33 mouse cellular contexts compared by ENCODE assay signal in genomic region chr8:72267106-72267505, GRCm38 (mm10). TPM values are rescaled to one million over a fixed set of nuclear protein-coding genes. Genes with fewer than 3 reads are reported as not detected.
DNase-seq lines count a peak whose midpoint lies in the region; ATAC-seq and TF ChIP-seq lines count a peak whose summit lies in the region.
"Had no signal": no experiment of that assay in that cellular context is flagged by ENCODE, and none has a peak within 500 bp of the region (broad histone marks: within the 10 kb centered on the region; RNA-seq: fewer than 3 reads in every experiment).

No protein-coding gene starts in this region.

- H3K4me1 ChIP-seq in heart, adult 2 months (ENCODE audit: control insufficient read depth, insufficient read depth, low read length): peaks cover 27% of the 10 kb centered on the region
- peaks cover 13% of the 10 kb centered on the region for H3K4me1 ChIP-seq in heart, embryonic 12.5 days (replicated peaks)
- H3K4me1 ChIP-seq in kidney, embryonic 15.5 days: 0 out of 2 replicates have a peak, but pooled peaks cover 8% of the 10 kb centered on the region
- H3K4me1 ChIP-seq: embryonic facial prominence, embryonic 12.5 days; embryonic facial prominence, embryonic 15.5 days; hindbrain, embryonic 12.5 days; hindbrain, embryonic 15.5 days had no signal

- ATAC-seq in heart, embryonic 12.5 days (ENCODE audit: insufficient number of reproducible peaks, low FRiP score): no peak
- peak; percentile 63 for ATAC-seq in neutrophil, adult 5-6 weeks (ENCODE audit: extremely low read depth, insufficient number of reproducible peaks, low FRiP score, poor library complexity, severe bottlenecking)
- no peak for ATAC-seq in kidney, embryonic 15.5 days (replicated peaks; ENCODE audit: low FRiP score)
- ATAC-seq: activated CD4-positive, CD25-positive, alpha-beta regulatory T cell, adult 4 months; forebrain, embryonic 14.5 days; forebrain, postnatal 0 days had no signal

- 95% methylated on average over 8 of the region's 8 CpGs for WGBS in heart, adult 2 months
- 91% methylated on average over 8 of the region's 8 CpGs for WGBS in heart, embryonic 12.5 days
- 93% methylated on average over 8 of the region's 8 CpGs for WGBS in kidney, embryonic 15.5 days

- H3K4me2 ChIP-seq in heart, embryonic 12.5 days: no peak overlapping the region
- H3K4me2 ChIP-seq in kidney, embryonic 15.5 days: no peak overlapping the region
- H3K4me2 ChIP-seq: embryonic facial prominence, embryonic 12.5 days; embryonic facial prominence, embryonic 15.5 days; hindbrain, embryonic 12.5 days; hindbrain, embryonic 15.5 days had no signal

- H3K27me3 ChIP-seq in heart, adult 2 months (ENCODE audit: control insufficient read depth, insufficient read depth, low read length): no peaks in the 10 kb centered on the region
- no peaks in the 10 kb centered on the region for H3K27me3 ChIP-seq in heart, embryonic 12.5 days (replicated peaks)
- no peaks in the 10 kb centered on the region for H3K27me3 ChIP-seq in splenic B cell, adult 2 months (ENCODE audit: control insufficient read depth, insufficient read depth, low read length, poor library complexity, severe bottlenecking)
- H3K27me3 ChIP-seq in kidney, embryonic 15.5 days: no peaks in the 10 kb centered on the region
- H3K27me3 ChIP-seq: embryonic facial prominence, embryonic 12.5 days; embryonic facial prominence, embryonic 15.5 days; hindbrain, embryonic 15.5 days had no signal

- no peaks in the 10 kb centered on the region for H3K79me2 ChIP-seq in heart, adult 2 months (replicated peaks; ENCODE audit: control insufficient read depth, insufficient read depth, low read length)

- no peak for TF ChIP-seq EP300 in heart, adult 2 months (IDR thresholded peaks at IDR 0.05; ENCODE audit: insufficient read depth, low read depth, low read length)

- no peak for TF ChIP-seq CTCF in heart, adult 2 months (IDR thresholded peaks at IDR 0.05)

- peak overlapping the region; percentile 91 for H3K27ac ChIP-seq in heart, adult 2 months
- no peak overlapping the region for H3K27ac ChIP-seq in heart, embryonic 12.5 days (ENCODE audit: poor library complexity, severe bottlenecking)
- H3K27ac ChIP-seq in kidney, embryonic 15.5 days: no peak overlapping the region
- H3K27ac ChIP-seq: embryonic facial prominence, embryonic 12.5 days; embryonic facial prominence, embryonic 15.5 days; hindbrain, embryonic 12.5 days; hindbrain, embryonic 15.5 days had no signal

- intact Hi-C loops in heart, adult 2 months (cut with DNase I): no loop called here

- TF ChIP-seq POLR2A in heart, adult 2 months (IDR thresholded peaks at IDR 0.05; ENCODE audit: insufficient read depth, low read depth, low read length): no peak

- DNase-seq in heart, adult 2 months: no peak
- DNase-seq in B cell, adult 2 months: peak; percentile 86
- peak; percentile 92 for DNase-seq in splenic B cell, adult 2 months (ENCODE audit: low read depth, low spot score)
- DNase-seq in layer of hippocampus, adult 9-10 months (ENCODE audit: low spot score): no peak
- DNase-seq: adrenal gland, adult 8-10 months; adrenal gland, postnatal 25 days; cerebellum, adult 11 months; cerebellum, adult 2 months; cerebellum, adult 9-11 months; cerebellum, postnatal 25 days; forebrain, postnatal 0 days; gastrocnemius, postnatal 10 days had no signal

- peaks cover 3% of the 10 kb centered on the region; the same call in 1 of the 2 replicates for H3K36me3 ChIP-seq in heart, adult 2 months (ENCODE audit: control insufficient read depth, insufficient read depth, low read length)
- H3K36me3 ChIP-seq in heart, embryonic 12.5 days: no peaks in the 10 kb centered on the region
- no peaks in the 10 kb centered on the region for H3K36me3 ChIP-seq in splenic B cell, adult 2 months (ENCODE audit: control insufficient read depth, insufficient read depth, low read length, poor library complexity, severe bottlenecking)
- H3K36me3 ChIP-seq in kidney, embryonic 15.5 days: no peaks in the 10 kb centered on the region
- H3K36me3 ChIP-seq: embryonic facial prominence, embryonic 12.5 days; embryonic facial prominence, embryonic 15.5 days; heart, embryonic 10.5 days; hindbrain, embryonic 12.5 days; hindbrain, embryonic 15.5 days had no signal

- no peak overlapping the region for H3K4me3 ChIP-seq in heart, adult 2 months
- H3K4me3 ChIP-seq in heart, embryonic 12.5 days: no peak overlapping the region
- no peak overlapping the region for H3K4me3 ChIP-seq in kidney, embryonic 15.5 days (replicated peaks)
- H3K4me3 ChIP-seq: embryonic facial prominence, embryonic 12.5 days; embryonic facial prominence, embryonic 15.5 days; heart, embryonic 10.5 days; hindbrain, embryonic 12.5 days; hindbrain, embryonic 15.5 days had no signal

- no peaks in the 10 kb centered on the region for H3K9me3 ChIP-seq in heart, embryonic 12.5 days (replicated peaks)
- no peaks in the 10 kb centered on the region for H3K9me3 ChIP-seq in kidney, embryonic 15.5 days (replicated peaks)
- H3K9me3 ChIP-seq: embryonic facial prominence, embryonic 12.5 days; embryonic facial prominence, embryonic 15.5 days; heart, embryonic 10.5 days; hindbrain, embryonic 12.5 days; hindbrain, embryonic 15.5 days had no signal

- no peak overlapping the region for H3K9ac ChIP-seq in heart, adult 2 months (ENCODE audit: low read depth, low read length)
- H3K9ac ChIP-seq in heart, embryonic 12.5 days: no peak overlapping the region
- H3K9ac ChIP-seq in kidney, embryonic 15.5 days: no peak overlapping the region
- H3K9ac ChIP-seq: embryonic facial prominence, embryonic 12.5 days; embryonic facial prominence, embryonic 15.5 days; forebrain, postnatal 0 days; hindbrain, embryonic 12.5 days; hindbrain, embryonic 15.5 days had no signal

RNA-seq across cellular contexts. Expression of gene Ap1m1, which starts 27.3 kb away (rescaled TPM):
- 10 to 100 TPM; 44.6 to 48.8 TPM for total RNA-seq in heart, adult 2 months (2021)
- 74.3 and 77.0 TPM in 2 replicates for polyA plus RNA-seq in heart, adult 2 months (2012; rRNA removed)
- 112 and 113 TPM in 2 replicates for polyA plus RNA-seq in heart, embryonic 12.5 days (2016; fragmentation: Nextera tagmentation; extraction: Ambion mirVana)
- total RNA-seq in neutrophil, adult 5-6 weeks (2017): 156 and 166 TPM in 2 replicates
- polyA plus RNA-seq in kidney, embryonic 15.5 days (2015; fragmentation: Nextera tagmentation; extraction: Ambion mirVana): 123 and 138 TPM in 2 replicates

RNA-seq across cellular contexts. Expression of gene Gm10282, which starts 38.0 kb away (rescaled TPM):
- 1 to 10 TPM; 6.7 to 8.5 TPM for total RNA-seq in heart, adult 2 months (2021)
- 1.1 and 2.9 TPM in 2 replicates for polyA plus RNA-seq in heart, adult 2 months (2012; rRNA removed)
- polyA plus RNA-seq in heart, embryonic 12.5 days (2016; fragmentation: Nextera tagmentation; extraction: Ambion mirVana): 17.1 and 19.9 TPM in 2 replicates
- total RNA-seq in neutrophil, adult 5-6 weeks (2017): 5.0 and 9.7 TPM in 2 replicates
- 29.0 and 30.3 TPM in 2 replicates for polyA plus RNA-seq in kidney, embryonic 15.5 days (2015; fragmentation: Nextera tagmentation; extraction: Ambion mirVana)

RNA-seq across cellular contexts. Expression of gene Fam32a, which starts 47.6 kb away (rescaled TPM):
- total RNA-seq in heart, adult 2 months (2021): 10 to 100 TPM; 21.4 to 23.2 TPM
- polyA plus RNA-seq in heart, adult 2 months (2012; rRNA removed): 21.2 and 29.9 TPM in 2 replicates
- 43.9 and 44.7 TPM in 2 replicates for polyA plus RNA-seq in heart, embryonic 12.5 days (2016; fragmentation: Nextera tagmentation; extraction: Ambion mirVana)
- total RNA-seq in neutrophil, adult 5-6 weeks (2017): 259 and 282 TPM in 2 replicates
- polyA plus RNA-seq in kidney, embryonic 15.5 days (2015; fragmentation: Nextera tagmentation; extraction: Ambion mirVana): 73.0 and 74.0 TPM in 2 replicates

RNA-seq across cellular contexts. Expression of gene Klf2, which starts 51.7 kb away (rescaled TPM):
- total RNA-seq in heart, adult 2 months (2021): 10 to 100 TPM; 76.0 to 92.7 TPM
- polyA plus RNA-seq in heart, adult 2 months (2012; rRNA removed): 21.1 and 42.6 TPM in 2 replicates
- 28.1 and 31.6 TPM in 2 replicates for polyA plus RNA-seq in heart, embryonic 12.5 days (2016; fragmentation: Nextera tagmentation; extraction: Ambion mirVana)
- total RNA-seq in neutrophil, adult 5-6 weeks (2017): 428 and 461 TPM in 2 replicates
- polyA plus RNA-seq in kidney, embryonic 15.5 days (2015; fragmentation: Nextera tagmentation; extraction: Ambion mirVana): 12.6 and 14.0 TPM in 2 replicates

RNA-seq across cellular contexts. Expression of gene Gm11034, which starts 53.7 kb away (rescaled TPM):
- total RNA-seq in heart, adult 2 months (2021): not detected
- not detected in 2 replicates for polyA plus RNA-seq in heart, adult 2 months (2012; rRNA removed)
- polyA plus RNA-seq in heart, embryonic 12.5 days (2016; fragmentation: Nextera tagmentation; extraction: Ambion mirVana): not detected in 2 replicates
- total RNA-seq in neutrophil, adult 5-6 weeks (2017): not detected in 2 replicates
- polyA plus RNA-seq in kidney, embryonic 15.5 days (2015; fragmentation: Nextera tagmentation; extraction: Ambion mirVana): not detected in 2 replicates
- total RNA-seq: adrenal gland, adult 8-10 months; adrenal gland, postnatal 25 days; common myeloid progenitor, adult 5-6 weeks; ES-E14; forebrain, postnatal 0 days; gastrocnemius, postnatal 10 days; heart, adult 18-20 months; heart, postnatal 25 days; hematopoietic stem cell, adult 5-6 weeks had no signal
- polyA plus RNA-seq: activated CD4-positive, CD25-positive, alpha-beta regulatory T cell, adult 4 months; cerebellum, adult 2 months; embryonic facial prominence, embryonic 12.5 days; embryonic facial prominence, embryonic 15.5 days; forebrain, embryonic 11.5 days; forebrain, embryonic 14.5 days; forebrain, postnatal 0 days; frontal cortex, adult 2 months; gonadal fat pad, adult 2 months; heart, embryonic 10.5 days; heart, embryonic 14.5 days; heart, postnatal 0 days; hindbrain, embryonic 12.5 days; hindbrain, embryonic 15.5 days; intestine, embryonic 14.5 days had no signal

Comparison
In these comparisons a context has a peak if more than half of its experiments do, and no peak if none do; other contexts are left out.
1. DNase-seq: peak in B cell, adult 2 months (2 of 2) and splenic B cell, adult 2 months (single experiment); none in heart, adult 2 months (0 of 2) and layer of hippocampus, adult 9-10 months (single experiment).